Comparison of ENCODE assay signal across 18 mouse cellular contexts in the genomic region with DNA sequence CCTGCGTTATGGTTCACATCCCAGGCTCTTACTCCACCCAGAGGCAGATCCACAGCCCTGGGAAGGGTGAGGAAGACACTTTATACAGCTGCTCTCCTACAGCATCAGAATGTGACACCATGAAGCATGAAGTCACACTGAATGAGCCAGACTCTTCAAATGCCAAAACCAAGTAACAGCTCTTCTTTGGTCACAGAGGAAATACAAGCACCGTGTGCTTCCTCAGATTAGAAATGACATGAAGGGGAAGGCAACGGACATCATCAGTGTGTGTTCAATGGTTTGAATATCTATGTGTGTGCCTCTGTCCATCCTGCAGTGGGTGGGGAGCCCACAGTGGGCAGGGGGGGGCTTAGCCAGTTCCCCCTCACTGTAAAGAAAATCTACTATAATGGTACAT.
"Had no signal": no experiment of that assay in that cellular context is flagged by ENCODE, and none has a peak within 500 bp of the region (broad histone marks: within the 10 kb centered on the region; RNA-seq: fewer than 3 reads in every experiment).

No protein-coding gene starts in this region.

- H3K36me3 ChIP-seq: lung, embryonic 15.5 days; midbrain, embryonic 10.5 days; midbrain, embryonic 12.5 days; neural tube, embryonic 12.5 days; stomach, embryonic 15.5 days had no signal

- H3K4me2 ChIP-seq: lung, embryonic 15.5 days; midbrain, embryonic 12.5 days; neural tube, embryonic 12.5 days; stomach, embryonic 15.5 days had no signal

- H3K27ac ChIP-seq: liver, embryonic 14.5 days; lung, embryonic 15.5 days; macrophage; midbrain, embryonic 10.5 days; midbrain, embryonic 12.5 days; neural tube, embryonic 12.5 days; stomach, embryonic 15.5 days; stomach, postnatal 0 days had no signal

- H3K4me3 ChIP-seq: lung, embryonic 15.5 days; midbrain, embryonic 10.5 days; midbrain, embryonic 12.5 days; neural tube, embryonic 12.5 days; stomach, embryonic 15.5 days had no signal

- DNase-seq: lung, adult 2 months; lung, postnatal 14 days; lung, postnatal 36 days; midbrain, embryonic 14.5 days; right cerebral cortex, postnatal 14 days; thymus, adult 2 months; thymus, postnatal 25 days; thymus, postnatal 4 days had no signal

- H3K9ac ChIP-seq: liver, embryonic 14.5 days; lung, embryonic 15.5 days; midbrain, embryonic 12.5 days; neural tube, embryonic 12.5 days; stomach, embryonic 15.5 days had no signal

- ATAC-seq: lung, postnatal 0 days; midbrain, embryonic 16.5 days had no signal

- H3K4me1 ChIP-seq: lung, embryonic 15.5 days; neural tube, embryonic 12.5 days; stomach, embryonic 15.5 days had no signal

- H3K9me3 ChIP-seq: lung, embryonic 15.5 days; midbrain, embryonic 10.5 days; midbrain, embryonic 12.5 days; neural tube, embryonic 12.5 days; stomach, embryonic 15.5 days had no signal

- H3K27me3 ChIP-seq: lung, embryonic 15.5 days; midbrain, embryonic 12.5 days; neural tube, embryonic 12.5 days; stomach, embryonic 15.5 days had no signal
